Mouse (Mus musculus): ENCODE measurements around the gene Tulp4.
"Not testable (repeated sequence)": the region's sequence is repeated elsewhere in the genome, so short reads cannot be mapped to it uniquely, and the experiment has no call there.

The Tulp4 gene

DNA sequence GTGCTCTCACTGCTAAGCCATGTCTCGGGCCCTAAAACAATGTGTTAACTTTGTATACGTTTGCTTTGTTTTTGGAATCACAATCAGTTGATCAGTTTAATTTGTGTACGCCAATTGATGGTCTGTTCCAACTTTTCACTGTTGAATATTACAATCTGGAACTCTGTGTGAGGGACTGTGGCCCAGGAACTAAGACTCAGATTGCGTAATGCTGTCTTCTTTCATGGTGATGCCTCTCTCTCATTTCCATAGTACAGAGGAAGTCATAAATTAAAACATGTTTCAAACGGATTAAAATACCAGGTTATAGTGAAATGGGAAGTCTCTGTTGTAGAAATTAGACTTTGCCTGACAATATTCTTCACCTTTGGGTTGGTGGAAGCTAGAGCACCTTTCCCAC lies 83.0 kb downstream of the Tulp4 start:
- in situ Hi-C loops (cut with MseI, MboI): no loop called here

DNA sequence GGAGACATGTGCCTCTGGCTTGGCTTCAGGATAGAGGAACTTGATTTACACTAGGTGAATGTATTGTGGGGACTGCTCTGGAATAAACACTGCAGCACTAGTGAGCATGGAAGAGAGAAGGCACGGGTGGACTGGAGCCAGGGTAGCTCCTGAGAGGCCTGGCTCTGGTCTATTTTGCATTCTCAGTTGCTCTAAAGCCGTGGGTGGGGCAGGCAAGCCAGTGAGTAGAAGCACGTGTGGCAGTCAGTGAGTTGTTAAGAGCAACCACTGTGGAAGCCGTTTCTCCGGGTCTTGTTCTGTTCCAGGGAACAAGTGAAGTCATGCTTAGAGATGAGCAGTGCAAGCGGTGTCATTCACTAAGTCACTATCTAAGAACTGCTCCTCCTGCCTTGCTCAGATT lies 86.0 kb downstream of the Tulp4 start:
- in situ Hi-C loops (cut with MseI, MboI): no loop called here

DNA sequence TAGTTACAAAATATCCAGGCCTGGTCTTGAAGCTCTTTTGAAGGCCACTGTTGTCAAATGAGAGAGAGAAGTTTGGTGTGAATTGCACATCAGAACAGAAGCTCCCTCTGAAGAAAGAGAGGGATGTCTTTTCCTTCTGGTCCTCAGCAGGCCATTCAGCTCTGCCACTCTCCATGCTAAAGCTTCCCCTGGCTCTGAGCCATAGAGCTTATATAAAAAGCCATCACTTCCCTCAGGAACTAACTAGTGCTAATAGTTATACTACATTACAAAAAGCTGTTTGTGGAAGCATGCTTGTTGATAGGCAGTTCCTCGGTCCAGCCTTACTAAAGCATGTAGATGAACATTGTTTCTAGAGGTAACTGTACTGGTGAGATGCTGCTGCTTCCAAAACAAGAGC lies 89.2 kb downstream of the Tulp4 start:
- in situ Hi-C loops (cut with MseI, MboI): no loop called here

GRCm38 (mm10) chr17:6197491-6197890 lies 91.3 kb downstream of the Tulp4 start:
- in situ Hi-C loops (cut with MseI, MboI): no loop called here

DNA sequence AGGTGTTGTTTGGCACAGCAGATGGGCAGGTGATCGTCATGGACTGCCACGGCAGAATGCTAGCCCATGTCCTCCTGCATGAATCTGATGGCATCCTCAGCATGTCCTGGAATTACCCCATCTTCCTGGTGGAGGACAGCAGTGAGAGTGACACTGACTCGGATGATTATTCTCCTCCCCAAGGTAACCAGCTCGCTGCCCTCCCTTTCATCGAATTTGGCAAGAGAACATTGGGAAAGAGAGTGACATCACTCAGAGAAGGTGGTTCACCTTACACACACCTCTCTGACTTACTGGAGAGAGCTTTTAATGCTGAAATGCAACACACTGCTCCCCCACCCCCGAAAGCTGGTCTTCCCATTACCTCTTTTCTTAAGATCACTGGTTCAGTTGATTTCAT lies 92.4 kb downstream of the Tulp4 start:
- in situ Hi-C loops (cut with MseI, MboI): no loop called here

DNA sequence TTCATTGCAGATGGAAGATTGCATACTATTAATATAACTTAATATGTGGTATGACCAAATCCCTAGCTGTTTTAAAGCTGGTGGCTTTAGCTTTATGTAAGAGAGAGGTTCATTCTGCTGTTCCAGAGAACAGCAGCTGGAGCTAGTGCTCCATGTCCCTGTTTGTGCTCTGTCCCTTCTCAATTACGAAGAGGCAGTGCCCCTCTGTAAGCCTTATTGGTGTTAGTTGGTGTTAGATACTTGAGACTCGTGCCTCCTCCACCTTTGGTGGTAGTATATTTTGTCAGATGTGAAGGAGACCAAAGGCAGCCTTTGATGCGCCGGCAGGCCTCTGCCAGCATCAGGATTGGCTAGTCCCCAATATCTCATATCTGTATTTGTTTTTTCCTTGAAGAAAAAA lies 92.9 kb downstream of the Tulp4 start:
- in situ Hi-C loops (cut with MseI, MboI): no loop called here

GRCm38 (mm10) chr17:6201522-6202250 lies 95.4 kb downstream of the Tulp4 start:
- in situ Hi-C loops (cut with MseI, MboI): no loop called here

DNA sequence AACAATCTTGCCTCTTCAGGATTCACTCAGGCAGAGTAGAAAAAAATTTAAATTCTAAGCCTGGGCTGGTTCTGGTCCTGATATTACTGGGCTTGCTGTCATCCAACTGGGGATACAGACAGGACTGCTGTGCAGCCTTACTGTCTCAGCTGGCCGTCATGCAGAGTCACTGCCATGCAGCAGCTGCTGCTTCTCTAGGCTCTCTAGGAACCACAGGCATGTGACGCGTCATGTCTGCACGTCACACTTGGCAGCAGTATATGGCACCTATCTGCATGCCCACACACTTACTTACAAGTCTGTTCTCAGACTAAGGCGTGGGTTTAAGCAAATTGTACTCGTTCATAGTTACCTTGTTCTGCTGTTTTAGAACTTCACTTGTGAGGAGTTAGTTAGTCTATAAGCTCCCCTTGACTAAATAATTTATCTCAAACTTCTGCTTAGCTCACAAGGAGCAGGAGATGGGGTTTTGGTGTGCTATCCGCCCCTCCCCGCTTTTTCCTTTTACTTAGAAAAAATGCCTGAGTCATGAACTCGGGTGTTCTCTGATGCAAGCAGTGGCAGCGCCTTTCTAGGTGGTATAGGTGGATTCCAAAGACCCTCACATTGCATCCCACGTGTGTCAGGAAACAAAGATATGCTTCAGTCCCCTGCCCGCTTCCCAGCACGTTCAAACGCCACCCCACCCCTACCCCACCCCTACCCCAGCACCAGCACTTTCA lies 96.3 kb downstream of the Tulp4 start:
- in situ Hi-C loops (cut with MseI, MboI): no loop called here

DNA sequence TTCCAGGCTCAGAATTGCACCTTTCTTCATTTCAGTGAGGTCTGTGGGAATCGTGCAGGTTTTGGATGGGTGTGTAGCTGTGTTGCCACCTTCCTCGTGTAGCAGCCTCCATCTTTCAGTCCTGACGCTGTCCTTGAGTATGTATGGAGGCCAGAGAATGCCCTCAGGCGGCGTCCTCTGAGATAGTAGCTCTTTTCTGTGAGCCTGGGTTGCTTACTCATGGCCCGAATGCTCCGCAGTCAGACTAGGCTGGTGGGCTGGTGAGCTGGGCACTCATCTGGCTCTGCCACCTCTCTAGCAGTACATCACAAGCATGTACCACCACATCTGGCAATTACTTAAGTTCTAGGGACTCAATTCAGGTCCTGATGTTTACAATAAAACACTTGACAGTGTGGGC lies 96.9 kb downstream of the Tulp4 start:
- in situ Hi-C loops (cut with MseI, MboI): no loop called here

- in situ Hi-C loops (cut with MseI, MboI): no loop called here
Measured at GRCm38 (mm10) chr17:6203795-6204194, 97.6 kb downstream of the Tulp4 start.

DNA sequence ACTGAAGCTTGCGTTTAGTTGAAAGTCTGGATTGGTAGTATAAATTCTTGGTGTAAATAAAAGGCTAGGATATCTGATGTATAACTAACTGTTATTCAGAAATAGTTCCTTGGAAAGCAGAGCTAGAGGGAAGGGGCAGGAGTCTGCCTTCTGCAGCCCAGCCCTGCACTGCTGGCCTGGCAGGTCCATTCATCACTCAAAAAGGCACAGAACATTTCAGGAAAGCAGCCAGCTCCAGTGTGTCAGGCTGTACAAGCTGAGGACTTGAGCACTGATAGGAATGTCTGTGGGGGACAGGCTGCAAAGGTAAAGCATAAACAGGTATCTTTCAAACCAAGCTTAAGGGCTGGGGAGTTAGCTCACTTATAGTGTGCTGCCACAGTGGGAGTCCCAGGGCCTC lies 105.5 kb downstream of the Tulp4 start:
- in situ Hi-C loops (cut with MseI, MboI): no loop called here

GRCm38 (mm10) chr17:6215640-6216039 lies 109.4 kb downstream of the Tulp4 start:
- in situ Hi-C loops (cut with MseI, MboI): no loop called here

GRCm38 (mm10) chr17:6216514-6216913 lies 110.3 kb downstream of the Tulp4 start:
- in situ Hi-C loops (cut with MseI, MboI): no loop called here

GRCm38 (mm10) chr17:6232633-6233032 lies 126.4 kb downstream of the Tulp4 start:
- in situ Hi-C loops (cut with MseI, MboI): not testable (repeated sequence)

GRCm38 (mm10) chr17:6251298-6251697 lies 145.1 kb downstream of the Tulp4 start:
- in situ Hi-C loops (cut with MseI, MboI): not testable (repeated sequence)

DNA sequence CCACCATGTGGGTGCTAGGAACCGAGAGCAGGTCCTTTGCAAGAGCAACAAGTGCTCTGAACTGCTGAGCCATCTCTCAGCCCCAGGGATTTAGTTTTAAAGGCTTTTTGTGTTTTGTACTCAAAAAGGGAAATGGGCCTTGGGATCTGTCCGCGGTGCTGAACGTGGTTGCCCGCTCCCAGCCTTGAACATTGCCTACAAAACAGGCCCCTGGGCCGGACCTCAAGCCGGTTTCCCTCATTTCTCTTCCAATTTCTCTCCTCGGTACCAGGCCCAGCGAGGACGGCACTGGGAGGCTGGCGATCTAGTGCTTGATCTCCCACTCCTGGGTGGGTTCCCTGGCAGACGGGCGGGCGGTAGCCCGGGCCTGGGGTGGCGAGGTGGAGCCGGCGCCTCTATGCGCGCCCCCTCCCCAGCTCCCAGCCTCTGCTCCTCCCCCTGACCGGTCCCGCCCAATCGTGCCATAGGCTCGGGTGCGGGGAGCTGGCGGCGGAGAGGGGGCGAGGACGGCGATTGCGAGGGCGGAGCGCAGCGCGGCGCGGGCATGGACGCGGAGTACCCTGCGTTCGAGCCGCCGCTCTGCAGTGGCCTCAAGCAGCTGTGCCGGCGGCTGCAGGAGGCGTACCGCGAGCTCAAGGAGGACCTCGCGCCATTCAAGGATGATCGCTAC lies 150.3 kb downstream of the Tulp4 start, which contains the start of gene Tmem181a:
Gene Tmem181a (plus strand): TSS at position 461 of the 670 bp plus-strand sequence.
- in situ Hi-C loops (cut with MseI, MboI): not testable (repeated sequence)

DNA sequence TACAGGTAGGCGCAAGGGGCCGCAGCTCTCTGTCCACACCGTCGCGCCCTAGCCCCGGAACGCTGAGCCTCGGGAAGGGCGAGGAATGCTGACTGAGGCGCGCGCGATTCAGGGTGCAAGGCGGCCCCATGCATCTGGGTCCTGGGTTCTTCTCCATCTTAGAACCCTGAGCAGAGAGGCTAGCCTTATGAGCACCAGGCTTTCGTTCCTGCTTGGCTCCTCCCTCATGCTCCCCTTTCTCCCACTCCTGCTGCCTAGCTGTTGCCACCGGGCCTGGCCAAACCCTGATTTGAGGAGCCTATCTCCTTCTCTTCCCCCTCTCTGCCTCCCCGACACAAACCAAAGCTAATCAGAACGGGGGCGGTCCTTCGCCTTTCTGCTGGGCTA lies 150.8 kb downstream of the Tulp4 start:
- in situ Hi-C loops (cut with MseI, MboI): not testable (repeated sequence)

DNA sequence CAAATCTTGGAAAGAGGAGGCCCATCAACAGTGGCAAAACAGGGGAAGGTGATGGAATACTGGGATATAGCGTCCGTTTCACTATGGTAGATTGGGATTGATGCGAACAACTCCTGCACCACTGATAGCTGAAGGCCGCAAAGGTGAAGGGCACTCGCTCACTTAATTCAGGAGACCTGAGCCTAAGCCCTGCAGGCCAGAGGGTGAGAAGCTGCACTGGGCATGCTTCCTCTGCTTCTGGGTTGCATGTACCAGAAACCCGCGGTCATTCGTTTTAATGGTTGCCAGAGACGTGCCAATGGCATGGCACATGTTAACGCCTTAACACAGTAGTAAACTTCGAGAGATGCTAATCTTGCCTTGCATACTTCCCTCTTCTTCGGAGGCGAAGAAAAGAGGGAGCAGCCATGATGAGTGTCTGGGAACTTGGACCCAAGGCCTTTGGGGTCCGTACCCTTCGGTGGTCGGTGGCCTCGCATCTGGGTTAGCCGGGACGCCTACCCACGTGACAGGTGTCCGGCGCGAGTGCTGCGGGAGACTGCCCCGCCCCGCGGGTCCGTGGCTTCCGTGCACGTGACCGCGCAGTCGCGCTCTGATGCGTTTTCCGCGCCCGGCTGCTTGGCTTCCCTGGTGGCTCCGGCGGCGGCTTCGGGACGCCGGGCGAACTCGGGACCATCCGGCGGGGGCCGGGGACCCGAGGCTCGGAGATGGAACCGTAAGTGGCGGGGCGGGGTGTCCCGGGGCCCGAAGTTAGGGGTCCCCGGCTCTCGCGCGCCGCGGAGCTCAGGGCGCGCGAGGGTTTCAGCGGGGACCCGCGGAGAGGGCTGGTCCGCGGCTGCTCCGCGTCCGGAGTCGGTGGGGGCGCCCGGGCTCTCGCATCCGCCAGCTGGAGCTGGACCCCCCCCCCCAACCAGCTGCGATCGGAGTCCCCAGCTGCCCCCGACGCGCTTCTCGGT lies 163.9 kb downstream of the Tulp4 start:
- in situ Hi-C loops (cut with MseI, MboI): not testable (repeated sequence)

- in situ Hi-C loops (cut with MseI, MboI): not testable (repeated sequence)
Measured at GRCm38 (mm10) chr17:6270840-6271239, 164.6 kb downstream of the Tulp4 start.

- in situ Hi-C loops (cut with MseI, MboI): not testable (repeated sequence)
Measured at GRCm38 (mm10) chr17:6271970-6272369, 165.7 kb downstream of the Tulp4 start.

DNA sequence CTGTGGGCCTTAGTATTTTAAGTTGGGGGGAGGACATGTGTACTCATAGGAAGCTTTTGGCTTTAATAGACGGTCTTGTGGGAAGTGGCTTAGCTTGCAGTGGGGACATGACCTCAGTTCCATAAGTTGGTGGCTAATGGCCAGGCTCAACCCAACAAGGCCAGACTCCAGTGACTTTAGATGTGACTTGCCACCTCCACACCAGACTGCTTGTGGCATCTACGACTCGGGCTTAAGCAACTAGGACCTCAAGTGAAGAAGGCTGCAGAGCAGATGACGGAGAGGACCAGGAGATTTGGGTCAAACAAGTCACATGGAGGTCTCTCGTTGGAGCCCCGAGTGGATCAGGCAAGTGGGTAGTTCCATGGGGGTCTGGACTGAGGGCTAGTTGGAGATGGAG lies 168.5 kb downstream of the Tulp4 start:
- in situ Hi-C loops (cut with MseI, MboI): not testable (repeated sequence)
